Mouse (Mus musculus): ENCODE measurements at regions not wholly inside any gene's neighbourhood (a gene's known extent, or its start where the extent isn't known, plus 50 kb on each side); places are given as distances from the start of the nearest gene placed in this dataset.

DNA sequence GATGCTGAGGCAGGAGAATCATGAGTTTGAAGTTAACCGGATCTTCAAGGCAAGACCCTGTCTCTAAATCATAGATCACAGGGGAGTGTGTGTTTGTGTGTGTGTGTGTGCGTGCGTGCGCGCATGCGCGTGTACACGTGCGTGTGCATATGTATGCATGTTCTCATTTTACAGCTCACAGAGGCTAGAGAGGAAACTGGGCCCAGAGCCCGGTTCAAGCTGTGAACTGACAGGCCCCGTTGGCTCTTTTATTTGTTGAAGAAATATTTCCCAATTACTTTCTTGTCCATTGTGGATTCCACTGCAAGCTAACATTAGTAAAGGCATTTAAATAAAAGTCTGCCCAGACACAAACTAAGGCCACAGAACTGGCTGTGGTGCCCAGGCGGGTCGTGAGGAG lies 63.7 kb upstream of the Slc2a1 start:
- Histone ChIP-seq H3K9ac (ENCODE audit: control insufficient read depth, low read depth, low read length, poor library complexity, severe bottlenecking) (no peak overlapping the region), H3K27ac (ENCODE audit: control insufficient read depth, low read depth, low read length) (no peak overlapping the region), H3K36me3 (ENCODE audit: control insufficient read depth in 1 of 2, insufficient read depth in 2 of 2, low read length in 2 of 2) (0 out of 4 replicates have a peak, but pooled peaks cover 0 to 2% of the 10 kb centered on the region in 2 experiments), H3K27me3 (ENCODE audit: control insufficient read depth in 1 of 2, insufficient read depth in 2 of 2, low read length in 2 of 2) (peaks cover 0 to 1% of the 10 kb centered on the region in 2 experiments; a peak in 2 of 4 replicates), H3K79me2 (ENCODE audit: control insufficient read depth, insufficient read depth, low read length, poor library complexity) (no peaks in the 10 kb centered on the region), H3K9me3 (replicated peaks; ENCODE audit: insufficient read depth, low read length) (no peaks in the 10 kb centered on the region), H3K4me1 (ENCODE audit: control insufficient read depth in 1 of 2, insufficient read depth in 2 of 2, low read length in 2 of 2) (peaks cover 0 to 8% of the 10 kb centered on the region in 2 experiments; a peak in 2 of 4 replicates), H3K4me3 (ENCODE audit: control insufficient read depth in 1 of 2, insufficient read depth in 1 of 2, low read depth in 2 of 2, low read length in 2 of 2) (no peak overlapping the region)
- no peak for TF ChIP-seq TCF12 (IDR thresholded peaks at IDR 0.05; ENCODE audit: low read depth, low read length)
- TF ChIP-seq BHLHE40 (IDR thresholded peaks at IDR 0.05; ENCODE audit: borderline replicate concordance, low read depth, low read length) = no peak
- no peak for TF ChIP-seq ETS1 (IDR thresholded peaks at IDR 0.05; ENCODE audit: low read depth, low read length)
- TF ChIP-seq MYC (IDR thresholded peaks at IDR 0.05; ENCODE audit: low read depth, low read length) = no peak
- no peak for TF ChIP-seq GABPA (IDR thresholded peaks at IDR 0.05; ENCODE audit: low read depth, low read length)
- DNase-seq (ENCODE audit: low read depth, low spot score) = no peak

DNA sequence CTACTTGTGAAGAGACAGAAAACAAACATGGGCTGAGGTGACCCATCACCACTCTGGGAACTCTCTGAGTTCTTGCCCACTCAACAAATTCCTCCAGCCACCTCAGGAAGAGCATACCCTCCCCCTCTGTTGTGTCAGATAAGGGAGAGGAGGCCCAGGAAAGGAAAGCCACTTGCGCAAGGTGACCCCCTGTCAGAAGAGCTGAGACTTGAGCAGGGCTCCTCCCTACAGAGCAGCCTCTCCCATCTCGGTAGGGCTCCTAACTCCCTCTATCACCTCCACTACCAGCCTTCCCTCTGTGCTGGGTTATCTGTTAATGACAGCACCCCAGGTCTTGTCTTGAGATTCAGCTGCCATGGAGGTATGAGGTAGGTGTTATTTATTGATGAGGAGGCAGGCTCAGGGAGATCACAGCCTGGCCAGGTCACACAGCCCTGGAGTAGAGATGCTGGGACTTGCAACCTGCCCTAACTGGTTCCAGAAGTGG lies 57.6 kb upstream of the Slc2a1 start:
- Histone ChIP-seq H3K4me3 (ENCODE audit: control insufficient read depth in 1 of 2, insufficient read depth in 1 of 2, low read depth in 2 of 2, low read length in 2 of 2) (no peak overlapping the region), H3K27ac (ENCODE audit: control insufficient read depth, low read depth, low read length) (no peak overlapping the region), H3K4me1 (ENCODE audit: control insufficient read depth in 1 of 2, insufficient read depth in 2 of 2, low read length in 2 of 2) (peaks cover 2 to 32% of the 10 kb centered on the region in 2 experiments; a peak in 3 of 4 replicates), H3K79me2 (ENCODE audit: control insufficient read depth, insufficient read depth, low read length, poor library complexity) (no peaks in the 10 kb centered on the region), H3K9ac (ENCODE audit: control insufficient read depth, low read depth, low read length, poor library complexity, severe bottlenecking) (no peak overlapping the region), H3K27me3 (ENCODE audit: control insufficient read depth in 1 of 2, insufficient read depth in 2 of 2, low read length in 2 of 2) (no peaks in the 10 kb centered on the region), H3K36me3 (ENCODE audit: control insufficient read depth in 1 of 2, insufficient read depth in 2 of 2, low read length in 2 of 2) (peaks cover 0 to 12% of the 10 kb centered on the region in 2 experiments; a peak in 2 of 4 replicates), H3K9me3 (replicated peaks; ENCODE audit: insufficient read depth, low read length) (no peaks in the 10 kb centered on the region)
- peak; percentile 35 for DNase-seq (ENCODE audit: low read depth, low spot score)
- TF ChIP-seq TAL1 (IDR thresholded peaks at IDR 0.05; ENCODE audit: low read length) (peak; percentile 33), GABPA (IDR thresholded peaks at IDR 0.05; ENCODE audit: low read depth, low read length) (no peak)

DNA sequence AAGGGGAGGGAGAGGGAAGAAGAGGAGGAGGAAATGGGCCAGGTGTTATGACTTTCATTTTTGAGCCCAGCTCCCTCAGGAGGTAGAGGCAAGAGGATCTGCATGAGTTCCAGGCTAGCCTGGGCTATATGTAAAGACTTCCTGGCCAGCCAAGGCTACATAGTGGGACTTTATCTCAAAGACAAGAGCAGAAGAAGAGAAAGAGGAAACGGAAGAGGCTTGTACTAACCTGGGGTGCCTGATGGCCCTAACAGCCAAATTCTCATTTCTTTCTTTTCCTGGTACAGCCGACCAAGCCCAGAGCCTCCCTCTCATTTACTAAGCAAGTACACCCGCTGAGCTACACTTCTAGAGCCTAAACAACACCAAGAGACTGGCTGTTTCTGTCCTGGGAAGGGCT lies 56.0 kb upstream of the Slc2a1 start:
- TF ChIP-seq ZC3H11A (IDR thresholded peaks at IDR 0.05; ENCODE audit: low read depth, low read length) (no peak), TAL1 (IDR thresholded peaks at IDR 0.05; ENCODE audit: low read length) (0 out of 2 replicates have a peak, but pooled peaks have one; percentile 4), ELF1 (IDR thresholded peaks at IDR 0.05; ENCODE audit: low read depth, low read length) (peak; percentile 42; the same call in 1 of the 2 replicates), USF2 (IDR thresholded peaks at IDR 0.05; ENCODE audit: borderline replicate concordance in 1 of 2, insufficient read depth in 1 of 2, low read depth in 1 of 2, low read length in 2 of 2) (no peak), GATA1 (IDR thresholded peaks at IDR 0.05; ENCODE audit: low read depth, low read length) (0 out of 2 replicates have a peak, but pooled peaks have one; percentile 26), EP300 (IDR thresholded peaks at IDR 0.05; ENCODE audit: low read depth in 1 of 2, low read length in 2 of 2) (peak in 1 of 2 experiments; percentile 31; a peak in 2 of 4 replicates), NELFE (IDR thresholded peaks at IDR 0.05; ENCODE audit: low read depth, low read length) (0 out of 2 replicates have a peak, but pooled peaks have one; percentile 24), ETS1 (IDR thresholded peaks at IDR 0.05; ENCODE audit: low read depth, low read length) (peak; percentile 15; the same call in 1 of the 2 replicates), HCFC1 (IDR thresholded peaks at IDR 0.05; ENCODE audit: low read depth, low read length) (0 out of 2 replicates have a peak, but pooled peaks have one; percentile 21), RCOR1 (IDR thresholded peaks at IDR 0.05; ENCODE audit: low read depth, low read length) (no peak), POLR2A (IDR thresholded peaks at IDR 0.05; ENCODE audit: control insufficient read depth in 1 of 2, insufficient read depth in 1 of 2, low read depth in 1 of 2, low read length in 2 of 2, poor library complexity in 1 of 2) (peak in 1 of 2 experiments; percentile 35; a peak in 1 of 4 replicates), TBP (IDR thresholded peaks at IDR 0.05; ENCODE audit: low read depth, low read length) (peak; percentile 51; the same call in 1 of the 2 replicates)
- Histone ChIP-seq H3K36me3 (ENCODE audit: control insufficient read depth in 1 of 2, insufficient read depth in 2 of 2, low read length in 2 of 2) (peaks cover 0 to 10% of the 10 kb centered on the region in 2 experiments; a peak in 2 of 4 replicates), H3K4me1 (ENCODE audit: control insufficient read depth in 1 of 2, insufficient read depth in 2 of 2, low read length in 2 of 2) (peaks cover 2 to 30% of the 10 kb centered on the region in 2 experiments; a peak in 3 of 4 replicates), H3K79me2 (ENCODE audit: control insufficient read depth, insufficient read depth, low read length, poor library complexity) (no peaks in the 10 kb centered on the region), H3K27ac (ENCODE audit: control insufficient read depth, low read depth, low read length) (peak overlapping the region; percentile 67), H3K4me3 (ENCODE audit: control insufficient read depth in 1 of 2, insufficient read depth in 1 of 2, low read depth in 2 of 2, low read length in 2 of 2) (peak overlapping the region in 1 of 2 experiments; percentile 2; a peak in 1 of 4 replicates), H3K27me3 (ENCODE audit: control insufficient read depth in 1 of 2, insufficient read depth in 2 of 2, low read length in 2 of 2) (no peaks in the 10 kb centered on the region), H3K9me3 (replicated peaks; ENCODE audit: insufficient read depth, low read length) (no peaks in the 10 kb centered on the region), H3K9ac (ENCODE audit: control insufficient read depth, low read depth, low read length, poor library complexity, severe bottlenecking) (peak overlapping the region; percentile 28; the same call in 1 of the 2 replicates)
- DNase-seq (ENCODE audit: low read depth, low spot score) = peak; percentile 68
